1 mouse cellular context compared by ENCODE assay signal in the genomic region with DNA sequence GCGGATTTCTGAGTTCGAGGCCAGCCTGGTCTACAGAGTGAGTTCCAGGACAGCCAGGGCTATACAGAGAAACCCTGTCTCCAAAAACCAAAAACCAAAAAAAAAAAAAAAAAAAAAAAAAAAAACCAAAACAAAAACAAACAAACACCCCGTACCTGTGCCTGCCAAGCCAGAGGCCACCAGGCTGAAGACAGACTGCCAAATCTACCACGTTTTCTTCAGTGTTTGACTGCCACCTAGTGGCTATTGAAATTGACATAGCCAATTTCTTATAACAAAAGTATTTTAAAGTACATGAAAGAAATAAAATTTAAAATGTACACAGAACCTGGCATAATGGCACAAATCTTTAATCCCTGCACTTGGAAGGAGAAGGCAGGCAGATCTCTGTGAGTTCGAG.
TF ChIP-seq lines count a peak whose summit lies in the region.

No protein-coding gene starts in this region.

TF ChIP-seq in CH12.LX, 34 proteins besides CTCF, POLR2A, EP300 and RAD21:
- peak; percentile 16; the same call in 1 of the 2 replicates for TF ChIP-seq ZC3H11A (IDR thresholded peaks at IDR 0.05; ENCODE audit: low read depth, low read length)
- TF ChIP-seq SMC3 (IDR thresholded peaks at IDR 0.05; ENCODE audit: low read depth, low read length): peak; percentile 60
- TF ChIP-seq ZNF384 (IDR thresholded peaks at IDR 0.05; ENCODE audit: low read depth, low read length): peak; percentile 18; the same call in 1 of the 2 replicates
TF ChIP-seq in CH12.LX: peak in this region for 3; not testable (repeated sequence) for 31.
